Mouse (Mus musculus) CD4-positive helper T cell, adult 2 months (primary cell): ENCODE results near the gene Olfr131.
"Not testable (repeated sequence)": the region's sequence is repeated elsewhere in the genome, so short reads cannot be mapped to it uniquely, and the experiment has no call there.

Source experiments
- DNase-seq: peaks from one replicate; pipeline ENCODE4 v3.0.0-alpha.2; 2012; ENCODE audit warnings: low read depth, missing footprints, low spot score

Olfr131 gene

GRCm38 (mm10) chr17:38088593-38088992, at the start of gene Olfr131:
TSS of gene Olfr131 (minus strand) at chr17:38088693.
- no peak for DNase-seq

- DNase-seq = no peak
These were observed 45.9 kb upstream of the Olfr131 start, which contains the start of gene Olfr132 for GRCm38 (mm10) chr17:38134426-38134825. TSS of gene Olfr132 (minus strand) at chr17:38134526.

DNA sequence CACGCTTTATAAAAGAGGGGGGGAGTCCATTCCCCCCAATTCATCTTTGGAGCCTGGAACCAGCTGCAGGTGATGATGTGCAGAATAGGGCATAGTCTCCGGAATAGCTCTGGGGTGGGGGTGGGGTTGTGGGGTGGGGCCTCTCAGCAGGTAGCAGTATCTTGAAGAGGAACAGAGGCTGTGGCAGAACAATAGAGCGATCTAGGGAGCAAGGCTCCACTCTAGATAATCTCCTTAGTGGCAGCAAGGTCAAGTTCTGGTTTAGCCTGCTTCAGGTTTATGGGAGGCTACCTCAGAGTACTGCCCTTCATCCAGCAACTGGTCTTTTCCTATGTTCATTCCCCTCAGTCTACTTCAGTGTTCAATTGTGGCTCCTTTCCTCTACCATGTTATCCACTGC, 36.9 kb upstream of the Olfr131 start:
- DNase-seq = not testable (repeated sequence)

- DNase-seq = not testable (repeated sequence)
These were observed 35.7 kb upstream of the Olfr131 start for GRCm38 (mm10) chr17:38124199-38124598.

GRCm38 (mm10) chr17:38082364-38082763, 6.1 kb downstream of the Olfr131 start:
- no peak for DNase-seq

DNA sequence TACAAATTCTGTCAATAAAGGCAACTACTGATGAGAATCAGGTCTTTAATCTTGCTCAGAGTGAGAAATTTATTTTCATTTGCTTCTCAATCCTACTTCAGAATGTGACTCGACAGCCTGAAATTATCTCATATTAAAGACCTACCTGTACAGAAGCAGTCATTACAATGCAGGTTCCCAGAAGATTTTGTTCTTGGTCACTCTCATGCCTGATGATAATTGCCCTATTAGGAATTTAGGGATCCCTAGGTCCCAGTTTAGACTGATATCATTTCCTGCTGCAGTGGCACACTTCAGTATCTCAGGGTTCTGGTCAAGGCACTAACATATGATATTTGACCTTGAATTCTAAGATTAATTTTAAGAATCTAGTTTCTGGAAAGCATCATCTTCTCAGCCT, 24.9 kb downstream of the Olfr131 start, which contains the start of gene Olfr130:
Olfr130 (plus strand) TSS at position 301 of the 400 bp plus-strand sequence.
- DNase-seq = no peak

GRCm38 (mm10) chr17:38059979-38060378, 28.5 kb downstream of the Olfr131 start, which contains the start of gene Olfr129:
TSS of gene Olfr129 (minus strand) at chr17:38060079.
- no peak for DNase-seq
